Mouse (Mus musculus) kidney, postnatal 0 days (tissue): ENCODE measurements around the gene Zgpat. TPM values are rescaled to one million over a fixed set of nuclear protein-coding genes. Genes with fewer than 3 reads are reported as not detected.
A peak's percentile ranks its signal among the peaks of the same experiment; 100 is the strongest.

Experiments
- ATAC-seq: fragments of 200-750 bp; cut with Nextera tagmentation; replicated peaks from 2 replicates; pipeline ENCODE4 v1.8.0; 2017; ENCODE audit warnings: low read depth, moderate number of reproducible peaks, moderate TSS enrichment, moderate library complexity; ENCODE audit not compliant: low FRiP score
- DNase-seq: peaks from one replicate; pipeline ENCODE4 v3.0.0-alpha.2; 2016; ENCODE audit warnings: low spot score
- H3K27ac ChIP-seq: fragments of 300-500 bp; sonication (generic); 2 replicates; pipeline ENCODE4 v1.5.1; 2014; ENCODE audit warnings: mild to moderate bottlenecking
- H3K27me3 ChIP-seq: fragments of 300-500 bp; sonication (generic); 2 replicates; pipeline ENCODE4 v1.6.1; 2014; ENCODE audit warnings: low read length, mixed read lengths; ENCODE audit not compliant: insufficient read depth
- H3K36me3 ChIP-seq: fragments of 300-500 bp; sonication (generic); 2 replicates; pipeline ENCODE4 v1.6.1; 2014; ENCODE audit warnings: low read length, mixed read lengths; ENCODE audit not compliant: insufficient read depth
- H3K4me1 ChIP-seq: fragments of 300-500 bp; sonication (generic); replicated peaks from 2 replicates; pipeline ENCODE4 v1.6.1; 2014; ENCODE audit warnings: antibody characterized with exemption, low read length, mixed read lengths; ENCODE audit not compliant: insufficient read depth
- H3K4me2 ChIP-seq: fragments of 300-500 bp; sonication (generic); 2 replicates; pipeline ENCODE4 v1.6.1; 2014; ENCODE audit warnings: mild to moderate bottlenecking, low read length, moderate library complexity, mixed read lengths
- H3K4me3 ChIP-seq: fragments of 300-500 bp; sonication (generic); replicated peaks from 2 replicates; pipeline ENCODE4 v1.5.1; 2014; ENCODE audit warnings: low read depth, low read length
- H3K9ac ChIP-seq: fragments of 300-500 bp; sonication (generic); 2 replicates; pipeline ENCODE4 v1.6.1; 2014; ENCODE audit warnings: low read depth, low read length
- H3K9me3 ChIP-seq: fragments of 300-500 bp; sonication (generic); replicated peaks from 2 replicates; pipeline ENCODE4 v1.6.1; 2016; ENCODE audit warnings: low read length, inconsistent platforms, mixed read lengths
- CTCF ChIP-seq: IDR thresholded peaks from 2 replicates; pipeline ENCODE4 v1.5.1; 2016; ENCODE audit warnings: antibody characterized with exemption, low read depth, mild to moderate bottlenecking, moderate library complexity
- WGBS: fragments of 180-500 bp; shearing (Covaris S2); extraction: QIAGEN DNeasy Blood & Tissue Kit; methylation state at CpG from one replicate; pipeline ENCODE4 v1.1.7; 2014; 5-methylcytosine and 5-hydroxymethylcytosine counted together
- polyA plus RNA-seq: library from polyadenylated mRNA; unstranded; fragments of >200 nt; fragmentation: Nextera tagmentation; extraction: Ambion mirVana; gene quantifications from 2 replicates; pipeline ENCODE4 v1.2.1, GENCODE M21; 2015

Gene Zgpat
- polyA plus RNA-seq, 1 experiment from 2014 or later, result 33.1 TPM

DNA sequence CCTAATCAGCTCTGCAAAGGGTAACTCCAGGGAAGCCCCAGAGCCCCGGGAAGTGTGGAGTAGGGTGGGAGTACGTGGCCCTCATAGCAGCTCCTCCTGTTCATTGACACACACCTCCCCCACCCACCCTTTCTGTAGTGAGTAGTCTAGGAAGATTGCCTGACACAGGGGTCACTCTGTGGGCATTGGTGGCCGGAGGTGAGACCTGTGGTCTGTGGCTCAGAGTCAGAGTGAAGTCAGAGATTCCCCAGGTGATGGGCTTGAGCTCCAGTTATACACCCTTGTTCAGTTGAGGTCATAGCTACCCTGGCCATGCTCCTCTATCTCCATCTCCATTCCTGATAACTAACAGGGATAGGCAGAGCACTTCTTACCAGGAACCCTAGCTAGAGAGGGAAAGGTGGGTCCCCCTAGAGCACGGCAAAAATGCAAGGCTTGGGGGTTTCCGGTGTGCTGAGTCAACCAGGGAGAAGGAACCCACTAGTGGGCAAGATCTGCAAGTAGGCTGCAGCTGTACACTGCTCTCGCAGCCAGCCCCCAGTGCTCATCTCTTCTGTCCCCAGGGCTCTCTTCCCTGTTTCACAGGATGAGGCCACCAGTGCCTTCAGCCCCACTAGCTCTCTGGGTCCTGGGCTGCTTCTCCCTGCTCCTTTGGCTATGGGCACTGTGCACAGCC is 17.0 kb downstream of the Zgpat start:
- no peak for TF ChIP-seq CTCF
- H3K4me1 ChIP-seq, result no peaks in the 10 kb centered on the region
- WGBS, result 82% methylated on average over 6 of the region's 6 CpGs
- no peak overlapping the region for H3K9ac ChIP-seq
- no peaks in the 10 kb centered on the region for H3K27me3 ChIP-seq
- H3K27ac ChIP-seq, result no peak overlapping the region
- H3K4me2 ChIP-seq, result no peak overlapping the region
- ATAC-seq, result no peak
- no peak overlapping the region for H3K4me3 ChIP-seq
- no peaks in the 10 kb centered on the region for H3K9me3 ChIP-seq
- peaks cover 61% of the 10 kb centered on the region for H3K36me3 ChIP-seq
- no peak for DNase-seq

DNA sequence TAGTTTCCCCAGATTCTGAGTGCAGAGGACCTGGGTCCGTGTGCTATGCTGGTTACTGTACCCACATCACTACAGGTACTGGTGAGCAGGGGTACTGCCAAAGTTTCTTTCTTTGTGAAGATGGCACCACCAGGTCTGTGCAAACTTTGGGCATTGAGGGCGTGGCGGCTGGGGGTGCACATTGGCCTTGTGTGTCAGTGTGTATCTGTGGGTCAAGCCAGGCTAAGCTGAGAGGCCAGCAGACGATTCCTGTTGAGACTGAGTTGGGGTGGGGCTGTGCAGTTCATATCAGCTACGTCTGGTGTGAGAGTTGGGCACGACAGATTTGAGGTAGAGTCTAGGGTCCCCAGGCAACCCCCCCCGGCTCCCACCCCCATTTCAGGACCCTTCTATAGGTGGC is 19.7 kb downstream of the Zgpat start:
- H3K36me3 ChIP-seq, result peaks cover 51% of the 10 kb centered on the region

DNA sequence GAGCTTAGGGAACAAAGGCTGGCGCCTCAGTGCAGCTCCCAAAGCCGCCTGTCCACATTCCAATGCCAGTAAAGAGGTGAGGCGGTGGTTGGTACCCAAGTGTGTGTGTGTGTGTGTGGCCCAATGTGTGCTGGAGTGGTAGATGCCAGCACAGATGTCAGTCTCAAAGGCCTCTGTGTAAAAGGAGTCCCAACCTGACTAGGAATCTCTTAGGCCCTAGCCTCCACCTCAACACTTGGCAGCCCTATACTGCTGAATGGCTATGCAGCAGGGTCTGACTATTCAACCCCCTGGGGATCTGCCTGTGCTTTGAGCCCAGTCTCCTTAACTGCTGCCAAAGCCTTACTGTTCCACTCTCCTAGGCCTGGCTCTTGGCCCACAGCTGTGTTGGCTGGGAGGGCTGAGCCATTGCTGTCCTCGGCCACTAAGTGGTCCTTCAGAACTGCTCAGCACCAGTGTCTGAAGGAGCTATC is 20.2 kb downstream of the Zgpat start:
- Histone ChIP-seq H3K9me3 (no peaks in the 10 kb centered on the region), H3K4me1 (no peaks in the 10 kb centered on the region), H3K27me3 (no peaks in the 10 kb centered on the region), H3K4me2 (no peak overlapping the region), H3K4me3 (no peak overlapping the region), H3K36me3 (peaks cover 47% of the 10 kb centered on the region), H3K27ac (peak overlapping the region; percentile 25; the same call in 1 of the 2 replicates), H3K9ac (no peak overlapping the region)
- no peak for TF ChIP-seq CTCF
- ATAC-seq, result no peak; the same call in 1 of the 2 replicates
- whole genome bisulfite sequencing, result 75% methylated on average over 4 of the region's 4 CpGs
- DNase-seq, result peak; percentile 13

More for the DNA sequence above, 19.7 kb downstream of the Zgpat start:
- WGBS, result 84% methylated on average over 7 of the region's 7 CpGs
- Histone ChIP-seq H3K4me1 (no peaks in the 10 kb centered on the region), H3K4me3 (no peak overlapping the region), H3K9me3 (no peaks in the 10 kb centered on the region), H3K9ac (no peak overlapping the region), H3K27ac (peak overlapping the region; percentile 25; the same call in 1 of the 2 replicates), H3K4me2 (no peak overlapping the region), H3K27me3 (no peaks in the 10 kb centered on the region)
- TF ChIP-seq CTCF, result no peak
- ATAC-seq, result no peak
- DNase-seq, result no peak

DNA sequence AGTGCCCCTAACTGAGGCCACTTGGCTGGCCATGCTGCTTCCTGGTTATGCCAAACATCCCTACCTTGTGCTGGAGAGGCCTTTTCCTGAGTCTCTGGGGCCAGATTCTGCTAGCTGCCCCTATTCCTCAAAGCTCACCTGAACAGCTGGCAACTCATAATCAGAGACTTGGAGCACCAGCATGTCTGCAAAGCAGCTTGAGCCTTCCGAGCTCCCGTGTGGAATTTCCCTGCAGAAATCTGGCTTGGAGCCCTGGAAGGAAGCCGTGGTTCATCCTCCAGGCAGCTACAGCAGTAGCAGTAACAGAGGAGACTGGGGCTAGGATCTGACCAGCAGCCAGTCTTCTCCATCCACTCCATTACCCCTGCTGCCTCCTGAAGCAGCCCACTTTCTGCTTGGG is 21.2 kb downstream of the Zgpat start:
- H3K9me3 ChIP-seq, result no peaks in the 10 kb centered on the region
- ATAC-seq (no peak), DNase-seq (no peak)
- peaks cover 45% of the 10 kb centered on the region for H3K36me3 ChIP-seq
- H3K4me1 ChIP-seq, result no peaks in the 10 kb centered on the region
- H3K4me2 ChIP-seq, result no peak overlapping the region
- H3K27me3 ChIP-seq, result no peaks in the 10 kb centered on the region
- H3K27ac ChIP-seq, result no peak overlapping the region
- WGBS, result 62% methylated on average over 3 of the region's 3 CpGs
- no peak for TF ChIP-seq CTCF
- H3K4me3 ChIP-seq, result no peak overlapping the region
- H3K9ac ChIP-seq, result no peak overlapping the region

DNA sequence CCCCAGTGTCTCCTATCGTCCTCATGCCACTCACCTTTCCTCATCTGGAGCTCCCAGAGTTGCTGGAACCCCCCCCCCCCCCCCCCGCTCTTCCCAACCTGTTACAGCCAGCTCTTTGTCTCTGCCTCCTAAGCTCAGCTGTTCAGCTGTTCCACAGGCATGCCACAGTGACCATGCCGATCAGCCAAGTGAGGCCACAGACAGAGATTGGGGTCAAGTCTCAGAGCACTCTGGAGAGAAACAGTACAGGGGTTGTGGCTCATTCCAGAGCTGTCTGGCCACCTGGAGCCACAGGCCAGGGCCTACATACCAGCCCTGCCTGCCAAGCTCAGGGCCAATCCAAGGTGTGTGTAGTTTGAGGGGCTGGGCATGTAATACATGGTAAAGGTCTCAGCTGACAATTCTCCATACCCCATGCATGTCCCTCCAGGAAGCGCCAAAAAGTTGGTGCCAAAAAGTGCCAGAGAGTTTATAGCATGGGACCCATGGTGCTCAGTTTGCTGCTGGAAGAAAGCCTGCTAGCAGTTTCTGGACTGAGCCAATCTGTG is 22.0 kb downstream of the Zgpat start:
- WGBS, result 75% methylated on average over 4 of the region's 4 CpGs
- Histone ChIP-seq H3K27me3 (no peaks in the 10 kb centered on the region), H3K9ac (no peak overlapping the region), H3K4me3 (no peak overlapping the region), H3K4me1 (no peaks in the 10 kb centered on the region), H3K36me3 (peaks cover 42% of the 10 kb centered on the region), H3K27ac (no peak overlapping the region), H3K4me2 (no peak overlapping the region), H3K9me3 (no peaks in the 10 kb centered on the region)
- no peak for TF ChIP-seq CTCF
- DNase-seq (no peak), ATAC-seq (no peak)

DNA sequence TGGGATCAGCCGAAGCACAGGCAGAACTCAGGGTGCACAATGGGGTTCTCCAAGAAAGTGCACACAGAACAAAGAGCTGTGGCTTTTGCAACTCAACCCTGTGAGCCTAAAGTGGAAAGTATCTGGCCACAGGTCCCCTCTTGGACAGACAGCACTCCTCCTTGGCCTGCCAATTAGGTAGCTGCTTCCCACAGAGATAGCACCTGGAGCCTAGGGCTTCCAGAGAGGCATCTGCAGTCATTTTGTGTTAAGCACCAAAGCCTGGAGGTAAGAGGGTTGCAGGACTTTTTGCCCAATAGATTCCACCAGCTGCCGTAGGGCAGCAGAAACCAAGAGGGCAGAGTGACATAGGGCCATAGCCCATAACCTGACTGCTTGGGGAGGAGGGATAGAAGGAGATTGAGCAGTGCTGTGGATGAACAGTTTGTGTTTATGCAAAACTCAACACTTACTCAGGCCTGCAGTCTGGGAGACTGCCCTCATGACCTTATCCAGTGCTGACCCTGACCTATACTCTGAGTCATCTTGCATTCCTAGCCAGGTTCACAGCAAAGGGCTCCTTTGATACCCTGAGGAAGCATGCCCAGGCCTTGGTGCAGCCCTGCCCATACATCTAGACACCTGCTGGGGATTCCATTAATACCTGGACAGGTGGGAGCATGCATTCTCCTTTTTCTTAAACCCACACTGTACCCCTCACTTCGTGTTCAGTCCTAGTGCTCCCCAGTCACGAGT is 25.6 kb downstream of the Zgpat start:
- ATAC-seq, result no peak
- no peaks in the 10 kb centered on the region for H3K27me3 ChIP-seq
- no peak overlapping the region for H3K4me2 ChIP-seq
- no peaks in the 10 kb centered on the region for H3K9me3 ChIP-seq
- no peak overlapping the region for H3K9ac ChIP-seq
- H3K36me3 ChIP-seq, result peaks cover 31% of the 10 kb centered on the region; the same call in 1 of the 2 replicates
- H3K4me1 ChIP-seq, result no peaks in the 10 kb centered on the region
- H3K27ac ChIP-seq, result no peak overlapping the region
- DNase-seq, result no peak
- WGBS, result 74% methylated on average over 4 of the region's 4 CpGs
- H3K4me3 ChIP-seq, result no peak overlapping the region
- no peak for TF ChIP-seq CTCF
